Mouse (Mus musculus) heart, embryonic 14.5 days (tissue): Measurements from ENCODE around the gene Sh3tc1. TPM values are rescaled to one million over a fixed set of nuclear protein-coding genes. Genes with fewer than 3 reads are reported as not detected.

ENCODE experiments used
- ATAC-seq: fragments of 200-750 bp; cut with Nextera tagmentation; 2 replicates; pipeline ENCODE4 v1.8.0; 2017; ENCODE audit warnings: low read depth, moderate TSS enrichment; ENCODE audit not compliant: insufficient number of reproducible peaks, insufficient read depth, low FRiP score
- H3K27ac ChIP-seq, 2 experiments: fragments of 200-500 bp in 1 of 2; fragments of 300-500 bp in 1 of 2; sonication (generic) in 1 of 2; replicated peaks in 1 of 2; 2 replicates each; pipeline ENCODE4 v1.5.1; 2012 to 2014; ENCODE audit warnings: low read depth in 2 of 2, low read length in 2 of 2, control low read depth in 1 of 2, mild to moderate bottlenecking in 1 of 2, mixed read lengths in 1 of 2; ENCODE audit not compliant: control insufficient read depth in 1 of 2, insufficient read depth in 1 of 2
- H3K27me3 ChIP-seq: fragments of 300-500 bp; sonication (generic); 2 replicates; pipeline ENCODE4 v1.6.1; 2014; ENCODE audit warnings: mild to moderate bottlenecking, low read length, control low read depth; ENCODE audit not compliant: control insufficient read depth, insufficient read depth
- H3K36me3 ChIP-seq: fragments of 300-500 bp; sonication (generic); 2 replicates; pipeline ENCODE4 v1.6.1; 2014; ENCODE audit warnings: mild to moderate bottlenecking, control low read depth, low read length, mixed read lengths; ENCODE audit not compliant: control insufficient read depth, insufficient read depth
- H3K4me1 ChIP-seq, 2 experiments: fragments of 200-500 bp in 1 of 2; fragments of 300-500 bp in 1 of 2; sonication (generic) in 1 of 2; 2 replicates each; pipeline ENCODE4 v1.6.1; 2012 to 2014; ENCODE audit warnings: low read length in 2 of 2, control low read depth in 1 of 2, mixed read lengths in 1 of 2; ENCODE audit not compliant: control insufficient read depth in 2 of 2, insufficient read depth in 2 of 2
- H3K4me2 ChIP-seq: fragments of 300-500 bp; sonication (generic); 2 replicates; pipeline ENCODE4 v1.6.1; 2014; ENCODE audit warnings: mild to moderate bottlenecking, low read length
- H3K4me3 ChIP-seq, 2 experiments: fragments of 200-500 bp in 1 of 2; fragments of 300-500 bp in 1 of 2; sonication (generic) in 1 of 2; 2 replicates each; pipeline ENCODE4 v1.5.1; 2012 to 2014; ENCODE audit warnings: low read length in 2 of 2, mild to moderate bottlenecking in 2 of 2, control low read depth in 1 of 2, low read depth in 1 of 2, moderate library complexity in 1 of 2; ENCODE audit not compliant: control insufficient read depth in 1 of 2, insufficient read depth in 1 of 2
- H3K9ac ChIP-seq: fragments of 300-500 bp; sonication (generic); 2 replicates; pipeline ENCODE4 v1.6.1; 2014; ENCODE audit warnings: mild to moderate bottlenecking, low read length
- H3K9me3 ChIP-seq: fragments of 300-500 bp; sonication (generic); 2 replicates; pipeline ENCODE4 v1.6.1; 2016; ENCODE audit warnings: low read length, control low read depth; ENCODE audit not compliant: control insufficient read depth
- WGBS: fragments of 180-500 bp; shearing (Covaris S2); extraction: QIAGEN DNeasy Blood & Tissue Kit; methylation state at CpG from one replicate; pipeline ENCODE4 v1.1.7; 2014; 5-methylcytosine and 5-hydroxymethylcytosine counted together
- polyA plus RNA-seq: library from polyadenylated mRNA; unstranded; fragments of >200 nt; fragmentation: Nextera tagmentation; extraction: Ambion mirVana; gene quantifications from 2 replicates; pipeline ENCODE4 v1.2.1, GENCODE M21; 2014

Sh3tc1 gene
- polyA plus RNA-seq, 1 experiment from 2014 or later, result 6.3 TPM

- ATAC-seq, result no peak
- Histone ChIP-seq H3K27me3 (no peaks in the 10 kb centered on the region), H3K9me3 (no peaks in the 10 kb centered on the region), H3K4me3 (no peak overlapping the region), H3K9ac (no peak overlapping the region), H3K4me2 (no peak overlapping the region), H3K36me3 (peaks cover 9% of the 10 kb centered on the region; the same call in 1 of the 2 replicates), H3K4me1 (peaks cover 0 to 2% of the 10 kb centered on the region in 2 experiments; a peak in 1 of 4 replicates), H3K27ac (no peak overlapping the region)
- WGBS, result 65% methylated on average over 5 of the region's 5 CpGs
Measured at GRCm38 (mm10) chr5:35712517-35712916, 27.3 kb downstream of the Sh3tc1 start.

- Histone ChIP-seq H3K4me3 (no peak overlapping the region), H3K36me3 (peaks cover 13% of the 10 kb centered on the region; the same call in 1 of the 2 replicates), H3K9me3 (no peaks in the 10 kb centered on the region), H3K27ac (no peak overlapping the region), H3K9ac (no peak overlapping the region), H3K27me3 (no peaks in the 10 kb centered on the region), H3K4me1 (peaks cover 0 to 2% of the 10 kb centered on the region in 2 experiments; a peak in 1 of 4 replicates), H3K4me2 (no peak overlapping the region)
- 61% methylated on average over 3 of the region's 3 CpGs for WGBS
- ATAC-seq, result no peak
Measured at GRCm38 (mm10) chr5:35710931-35711330, 28.9 kb downstream of the Sh3tc1 start.

- no peaks in the 10 kb centered on the region for H3K27me3 ChIP-seq
- 72% methylated on average over 3 of the region's 3 CpGs for WGBS
- H3K27ac ChIP-seq, result no peak overlapping the region
- H3K36me3 ChIP-seq, result peaks cover 14% of the 10 kb centered on the region; the same call in 1 of the 2 replicates
- H3K4me2 ChIP-seq, result no peak overlapping the region
- H3K4me1 ChIP-seq, result peaks cover 0 to 2% of the 10 kb centered on the region in 2 experiments; a peak in 1 of 4 replicates
- no peaks in the 10 kb centered on the region for H3K9me3 ChIP-seq
- H3K9ac ChIP-seq, result no peak overlapping the region
- H3K4me3 ChIP-seq, result no peak overlapping the region
- ATAC-seq, result no peak
Measured at GRCm38 (mm10) chr5:35710481-35710880, 29.3 kb downstream of the Sh3tc1 start.

- Histone ChIP-seq H3K4me3 (no peak overlapping the region), H3K9me3 (no peaks in the 10 kb centered on the region), H3K27me3 (no peaks in the 10 kb centered on the region), H3K4me2 (no peak overlapping the region), H3K4me1 (no peaks in the 10 kb centered on the region), H3K27ac (no peak overlapping the region), H3K36me3 (peaks cover 16% of the 10 kb centered on the region; the same call in 1 of the 2 replicates), H3K9ac (no peak overlapping the region)
- ATAC-seq, result no peak
- WGBS, result 84% methylated on average over 3 of the region's 3 CpGs
Measured at GRCm38 (mm10) chr5:35705411-35705810, 34.4 kb downstream of the Sh3tc1 start.

- H3K4me1 ChIP-seq, result no peaks in the 10 kb centered on the region
- no peaks in the 10 kb centered on the region for H3K9me3 ChIP-seq
- no peak overlapping the region for H3K9ac ChIP-seq
- H3K27ac ChIP-seq, result no peak overlapping the region
- H3K4me2 ChIP-seq, result no peak overlapping the region
- WGBS, result 87% methylated on average over 4 of the region's 4 CpGs
- H3K4me3 ChIP-seq, result no peak overlapping the region
- no peak for ATAC-seq
- peaks cover 14% of the 10 kb centered on the region for H3K36me3 ChIP-seq
- no peaks in the 10 kb centered on the region for H3K27me3 ChIP-seq
Measured at GRCm38 (mm10) chr5:35703814-35704213, 36.0 kb downstream of the Sh3tc1 start.

- no peak overlapping the region for H3K4me2 ChIP-seq
- H3K4me1 ChIP-seq, result no peaks in the 10 kb centered on the region
- peaks cover 14% of the 10 kb centered on the region for H3K36me3 ChIP-seq
- no peak overlapping the region for H3K4me3 ChIP-seq
- no peaks in the 10 kb centered on the region for H3K9me3 ChIP-seq
- ATAC-seq, result no peak
- no peak overlapping the region for H3K9ac ChIP-seq
- H3K27me3 ChIP-seq, result no peaks in the 10 kb centered on the region
- H3K27ac ChIP-seq, result no peak overlapping the region
- WGBS, result 86% methylated on average over 8 of the region's 8 CpGs
Measured at GRCm38 (mm10) chr5:35703183-35703582, 36.6 kb downstream of the Sh3tc1 start.

- Histone ChIP-seq H3K27me3 (no peaks in the 10 kb centered on the region), H3K9ac (no peak overlapping the region), H3K4me2 (no peak overlapping the region), H3K9me3 (no peaks in the 10 kb centered on the region), H3K4me3 (no peak overlapping the region), H3K4me1 (no peaks in the 10 kb centered on the region), H3K36me3 (peaks cover 14% of the 10 kb centered on the region), H3K27ac (no peak overlapping the region)
- WGBS, result 84% methylated on average over 4 of the region's 4 CpGs
- ATAC-seq, result no peak
Measured at GRCm38 (mm10) chr5:35702582-35703140, 37.1 kb downstream of the Sh3tc1 start.

- no peaks in the 10 kb centered on the region for H3K4me1 ChIP-seq
- no peak overlapping the region for H3K9ac ChIP-seq
- no peak overlapping the region for H3K27ac ChIP-seq
- no peak for ATAC-seq
- peaks cover 8% of the 10 kb centered on the region; the same call in 1 of the 2 replicates for H3K36me3 ChIP-seq
- no peak overlapping the region for H3K4me2 ChIP-seq
- no peaks in the 10 kb centered on the region for H3K27me3 ChIP-seq
- 47% methylated on average over 6 of the region's 6 CpGs for whole genome bisulfite sequencing
- H3K4me3 ChIP-seq, result no peak overlapping the region
- no peaks in the 10 kb centered on the region for H3K9me3 ChIP-seq
Measured at GRCm38 (mm10) chr5:35701042-35701441, 38.7 kb downstream of the Sh3tc1 start.
